Mouse (Mus musculus): ENCODE measurements around the gene Btbd9. TPM values are rescaled to one million over a fixed set of nuclear protein-coding genes. Genes with fewer than 3 reads are reported as not detected.

The Btbd9 gene
- polyA plus RNA-seq, 1 experiment: 21.7 TPM

DNA sequence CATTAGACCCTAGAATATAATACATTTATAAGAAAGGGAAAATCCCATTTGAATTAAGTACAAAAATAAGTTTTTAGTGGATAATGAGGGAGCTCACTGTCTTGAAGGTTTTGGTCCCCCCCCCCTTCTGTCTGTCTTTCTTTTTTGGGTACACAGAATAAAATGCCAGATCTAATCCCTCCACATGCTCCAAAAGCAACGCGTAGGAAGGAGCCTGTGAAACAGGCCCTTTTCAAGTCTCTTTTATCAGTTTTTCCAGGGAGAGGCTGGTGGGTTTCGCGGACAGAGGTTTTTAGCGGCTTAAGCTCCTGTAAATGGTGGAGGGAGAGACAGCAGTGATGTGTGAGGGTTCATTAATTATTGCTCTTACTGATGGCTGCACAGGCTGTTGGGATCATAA lies 388.7 kb downstream of the Btbd9 start:
- H3K27ac ChIP-seq (ENCODE audit: insufficient read depth, low read length): no peak overlapping the region
- DNase-seq (ENCODE audit: low read depth in 1 of 2, low spot score in 2 of 2): no peak
- peaks cover 2% of the 10 kb centered on the region; the same call in 1 of the 2 replicates for H3K36me3 ChIP-seq (ENCODE audit: control insufficient read depth, insufficient read depth, low read length)
- TF ChIP-seq CTCF (IDR thresholded peaks at IDR 0.05; ENCODE audit: extremely low read depth, insufficient read depth, insufficient read length, insufficient replicate concordance): no peak
- TF ChIP-seq POLR2A (IDR thresholded peaks at IDR 0.05; ENCODE audit: low read depth, low read length): no peak
- H3K27me3 ChIP-seq (ENCODE audit: control insufficient read depth, insufficient read depth, low read length): no peaks in the 10 kb centered on the region
- H3K4me3 ChIP-seq (ENCODE audit: extremely low read depth, insufficient read depth, insufficient read length): no peak overlapping the region
- no peaks in the 10 kb centered on the region for H3K4me1 ChIP-seq (ENCODE audit: control insufficient read depth, insufficient read depth, insufficient read length)
- WGBS: 94% methylated on average over 5 of the region's 5 CpGs

DNA sequence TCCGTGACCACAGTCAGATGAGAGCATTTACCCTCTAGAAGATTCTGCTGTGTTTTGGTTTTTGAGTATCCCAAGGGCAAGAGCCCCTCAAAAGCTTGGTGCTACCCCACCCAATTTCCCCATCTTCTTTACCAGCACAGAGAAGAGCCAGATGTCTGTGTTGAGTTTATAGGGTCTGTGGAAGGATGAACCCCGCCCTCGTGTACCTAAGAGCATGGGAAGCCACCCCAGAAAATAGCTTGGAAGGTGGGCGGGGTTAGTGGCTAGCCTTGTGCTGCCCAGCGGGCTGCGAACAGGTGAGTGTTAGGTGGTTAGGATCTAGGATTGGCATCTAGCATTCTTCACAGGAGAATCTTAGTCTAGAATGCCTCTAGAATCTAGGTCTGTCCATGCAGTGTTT lies 389.1 kb downstream of the Btbd9 start:
- 90% methylated on average over 6 of the region's 6 CpGs for WGBS
- no peak for TF ChIP-seq POLR2A (IDR thresholded peaks at IDR 0.05; ENCODE audit: low read depth, low read length)
- TF ChIP-seq CTCF (IDR thresholded peaks at IDR 0.05; ENCODE audit: extremely low read depth, insufficient read depth, insufficient read length, insufficient replicate concordance): no peak
- Histone ChIP-seq H3K27ac (ENCODE audit: insufficient read depth, low read length) (no peak overlapping the region), H3K36me3 (ENCODE audit: control insufficient read depth, insufficient read depth, low read length) (no peaks in the 10 kb centered on the region), H3K4me1 (ENCODE audit: control insufficient read depth, insufficient read depth, insufficient read length) (no peaks in the 10 kb centered on the region), H3K4me3 (ENCODE audit: extremely low read depth, insufficient read depth, insufficient read length) (no peak overlapping the region), H3K27me3 (ENCODE audit: control insufficient read depth, insufficient read depth, low read length) (no peaks in the 10 kb centered on the region)
- no peak for DNase-seq (ENCODE audit: low read depth in 1 of 2, low spot score in 2 of 2)

DNA sequence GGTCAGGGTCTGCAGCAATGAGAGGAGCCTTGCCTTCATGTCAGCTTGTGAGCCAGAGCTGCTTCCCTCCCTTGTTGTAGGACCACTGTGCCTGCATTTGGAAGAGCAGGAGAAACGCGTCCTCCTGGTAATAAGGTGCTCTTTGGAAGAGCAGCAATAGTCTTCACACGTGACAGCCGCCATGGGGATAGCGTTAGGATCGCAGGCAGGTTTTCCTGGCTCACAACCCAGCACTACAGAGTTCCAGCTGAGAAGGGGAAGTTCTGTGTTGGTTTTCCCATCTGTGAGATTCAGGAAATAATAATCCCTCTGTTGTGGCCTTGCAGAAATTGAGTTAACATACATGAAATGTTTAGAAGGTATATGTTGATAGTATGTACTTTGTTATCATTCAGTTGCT lies 392.7 kb downstream of the Btbd9 start:
- TF ChIP-seq POLR2A (IDR thresholded peaks at IDR 0.05; ENCODE audit: low read depth, low read length) (no peak), CTCF (IDR thresholded peaks at IDR 0.05; ENCODE audit: extremely low read depth, insufficient read depth, insufficient read length, insufficient replicate concordance) (no peak)
- DNase-seq (ENCODE audit: low read depth in 1 of 2, low spot score in 2 of 2): no peak
- Histone ChIP-seq H3K27me3 (ENCODE audit: control insufficient read depth, insufficient read depth, low read length) (no peaks in the 10 kb centered on the region), H3K4me1 (ENCODE audit: control insufficient read depth, insufficient read depth, insufficient read length) (no peaks in the 10 kb centered on the region; the same call in 1 of the 2 replicates), H3K4me3 (ENCODE audit: extremely low read depth, insufficient read depth, insufficient read length) (no peak overlapping the region), H3K36me3 (ENCODE audit: control insufficient read depth, insufficient read depth, low read length) (no peaks in the 10 kb centered on the region), H3K27ac (ENCODE audit: insufficient read depth, low read length) (no peak overlapping the region)
- 95% methylated on average over 6 of the region's 6 CpGs for WGBS

DNA sequence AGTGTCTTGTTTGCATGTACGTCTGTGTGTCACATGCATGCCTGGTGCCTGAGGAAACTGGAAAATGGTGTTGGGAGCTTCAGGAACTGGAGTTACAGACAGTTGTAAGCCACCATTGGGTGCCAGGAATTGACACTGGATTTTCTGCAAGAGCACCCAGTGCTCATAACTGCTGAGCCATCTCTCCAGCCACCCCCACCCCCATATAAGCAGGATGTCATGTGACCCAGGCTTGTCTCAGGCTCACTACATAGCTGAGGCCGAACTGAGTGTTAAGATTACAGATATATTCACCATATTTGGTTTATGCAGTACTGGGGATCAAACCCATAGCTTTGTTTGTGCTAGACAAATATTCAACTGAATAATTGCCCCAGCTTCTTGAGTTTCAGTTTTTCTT lies 394.2 kb downstream of the Btbd9 start:
- H3K27me3 ChIP-seq (ENCODE audit: control insufficient read depth, insufficient read depth, low read length): no peaks in the 10 kb centered on the region
- no peaks in the 10 kb centered on the region; the same call in 1 of the 2 replicates for H3K4me1 ChIP-seq (ENCODE audit: control insufficient read depth, insufficient read depth, insufficient read length)
- 79% methylated on average over 2 of the region's 2 CpGs for WGBS
- H3K27ac ChIP-seq (ENCODE audit: insufficient read depth, low read length): no peak overlapping the region
- peaks cover 1% of the 10 kb centered on the region; the same call in 1 of the 2 replicates for H3K36me3 ChIP-seq (ENCODE audit: control insufficient read depth, insufficient read depth, low read length)
- no peak overlapping the region for H3K4me3 ChIP-seq (ENCODE audit: extremely low read depth, insufficient read depth, insufficient read length)
- no peak for DNase-seq (ENCODE audit: low read depth in 1 of 2, low spot score in 2 of 2)
- no peak for TF ChIP-seq POLR2A (IDR thresholded peaks at IDR 0.05; ENCODE audit: low read depth, low read length)
- no peak for TF ChIP-seq CTCF (IDR thresholded peaks at IDR 0.05; ENCODE audit: extremely low read depth, insufficient read depth, insufficient read length, insufficient replicate concordance)

DNA sequence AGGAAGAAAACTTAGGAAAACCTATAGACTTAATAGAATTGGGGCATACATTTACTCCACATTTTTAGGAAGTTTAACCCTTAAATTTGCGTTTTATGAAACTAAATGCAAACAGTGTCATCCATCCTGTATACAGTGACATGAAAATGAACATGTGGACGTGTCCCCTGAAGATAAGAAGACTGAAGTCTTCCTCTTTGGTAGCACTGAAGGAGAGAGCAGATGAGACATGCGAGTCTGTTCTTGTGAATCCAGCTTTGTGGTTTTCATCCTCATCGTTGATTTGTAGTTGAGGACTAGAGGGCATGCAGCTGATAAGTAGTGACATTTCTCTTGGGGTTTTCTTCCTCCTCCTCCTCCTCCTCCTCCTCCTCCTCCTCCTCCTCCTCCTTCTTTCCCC lies 394.7 kb downstream of the Btbd9 start:
- TF ChIP-seq POLR2A (IDR thresholded peaks at IDR 0.05; ENCODE audit: low read depth, low read length) (no peak), CTCF (IDR thresholded peaks at IDR 0.05; ENCODE audit: extremely low read depth, insufficient read depth, insufficient read length, insufficient replicate concordance) (no peak)
- no peak for DNase-seq (ENCODE audit: low read depth in 1 of 2, low spot score in 2 of 2)
- H3K27me3 ChIP-seq (ENCODE audit: control insufficient read depth, insufficient read depth, low read length): no peaks in the 10 kb centered on the region
- 63% methylated on average over 4 of the region's 4 CpGs for WGBS
- H3K4me1 ChIP-seq (ENCODE audit: control insufficient read depth, insufficient read depth, insufficient read length): no peaks in the 10 kb centered on the region; the same call in 1 of the 2 replicates
- no peak overlapping the region for H3K27ac ChIP-seq (ENCODE audit: insufficient read depth, low read length)
- H3K4me3 ChIP-seq (ENCODE audit: extremely low read depth, insufficient read depth, insufficient read length): no peak overlapping the region
- H3K36me3 ChIP-seq (ENCODE audit: control insufficient read depth, insufficient read depth, low read length): peaks cover 1% of the 10 kb centered on the region; the same call in 1 of the 2 replicates

DNA sequence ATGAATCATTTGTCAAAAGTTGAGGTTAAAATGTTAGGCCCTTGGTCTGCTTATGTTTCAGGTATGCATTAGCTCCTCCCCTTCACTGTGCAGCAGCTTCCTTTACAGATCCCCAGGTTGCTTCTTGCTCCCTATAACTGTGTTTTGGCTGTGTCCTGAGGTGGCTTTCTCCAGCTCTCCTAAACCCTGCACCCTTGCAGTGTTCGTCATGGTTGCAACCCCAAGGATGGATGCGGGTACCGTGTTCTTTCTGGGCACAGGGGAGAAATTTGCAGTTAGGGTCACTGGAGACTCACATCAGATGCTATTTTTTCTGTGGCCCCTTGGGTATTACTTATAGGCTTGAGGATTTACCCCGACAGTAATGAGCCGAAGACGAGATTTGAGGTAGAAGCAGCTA lies 396.1 kb downstream of the Btbd9 start:
- Histone ChIP-seq H3K27ac (ENCODE audit: insufficient read depth, low read length) (no peak overlapping the region), H3K27me3 (ENCODE audit: control insufficient read depth, insufficient read depth, low read length) (no peaks in the 10 kb centered on the region), H3K4me1 (ENCODE audit: control insufficient read depth, insufficient read depth, insufficient read length) (no peaks in the 10 kb centered on the region; the same call in 1 of the 2 replicates), H3K4me3 (ENCODE audit: extremely low read depth, insufficient read depth, insufficient read length) (no peak overlapping the region), H3K36me3 (ENCODE audit: control insufficient read depth, insufficient read depth, low read length) (peaks cover 1% of the 10 kb centered on the region; the same call in 1 of the 2 replicates)
- 95% methylated on average over 6 of the region's 6 CpGs for WGBS
- TF ChIP-seq POLR2A (IDR thresholded peaks at IDR 0.05; ENCODE audit: low read depth, low read length): no peak
- TF ChIP-seq CTCF (IDR thresholded peaks at IDR 0.05; ENCODE audit: extremely low read depth, insufficient read depth, insufficient read length, insufficient replicate concordance): no peak
- no peak for DNase-seq (ENCODE audit: low read depth in 1 of 2, low spot score in 2 of 2)

DNA sequence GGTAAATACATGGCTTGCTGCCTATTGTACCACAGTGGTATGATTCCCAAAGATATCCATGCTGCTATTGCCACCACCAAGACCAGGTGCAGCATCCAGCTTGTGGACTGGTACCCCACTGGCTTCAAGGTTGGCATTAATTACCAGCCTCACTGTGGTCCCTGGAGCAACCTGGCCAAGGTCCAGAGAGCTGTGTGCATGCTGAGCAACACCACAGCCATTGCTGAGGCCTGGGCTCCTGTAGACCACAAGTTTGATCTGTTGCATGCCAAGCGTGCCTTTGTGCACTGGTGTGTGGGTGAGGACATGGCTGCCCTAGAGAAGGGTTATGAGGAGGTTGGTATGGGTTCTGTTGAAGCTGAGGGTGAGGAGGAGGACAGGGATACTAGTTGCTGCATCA lies 397.9 kb downstream of the Btbd9 start:
- H3K27me3 ChIP-seq (ENCODE audit: control insufficient read depth, insufficient read depth, low read length): no peaks in the 10 kb centered on the region
- TF ChIP-seq CTCF (IDR thresholded peaks at IDR 0.05; ENCODE audit: extremely low read depth, insufficient read depth, insufficient read length, insufficient replicate concordance) (no peak), POLR2A (IDR thresholded peaks at IDR 0.05; ENCODE audit: low read depth, low read length) (no peak)
- no peak overlapping the region for H3K27ac ChIP-seq (ENCODE audit: insufficient read depth, low read length)
- H3K36me3 ChIP-seq (ENCODE audit: control insufficient read depth, insufficient read depth, low read length): peaks cover 1% of the 10 kb centered on the region; the same call in 1 of the 2 replicates
- DNase-seq (ENCODE audit: low read depth in 1 of 2, low spot score in 2 of 2): no peak
- WGBS: 86% methylated on average over 1 of the region's 1 CpGs
- no peak overlapping the region for H3K4me3 ChIP-seq (ENCODE audit: extremely low read depth, insufficient read depth, insufficient read length)
- H3K4me1 ChIP-seq (ENCODE audit: control insufficient read depth, insufficient read depth, insufficient read length): no peaks in the 10 kb centered on the region; the same call in 1 of the 2 replicates
